Mouse (Mus musculus) hindbrain, postnatal 0 days (tissue): ENCODE results near the gene Cap2. TPM values are rescaled to one million over a fixed set of nuclear protein-coding genes. Genes with fewer than 3 reads are reported as not detected.
A peak's percentile ranks its signal among the peaks of the same experiment; 100 is the strongest.

Experiments used
- ATAC-seq: fragments of 200-750 bp; cut with Nextera tagmentation; 2 replicates; pipeline ENCODE4 v1.8.0; 2017; ENCODE audit warnings: mild to moderate bottlenecking, moderate TSS enrichment, moderate library complexity
- DNase-seq: peaks from one replicate; pipeline ENCODE4 v3.0.0-alpha.2; 2015; ENCODE audit warnings: low spot score
- H3K27ac ChIP-seq: fragments of 300-500 bp; sonication (generic); 2 replicates; pipeline ENCODE4 v1.5.1; 2014; ENCODE audit warnings: mild to moderate bottlenecking
- H3K27me3 ChIP-seq: fragments of 300-500 bp; sonication (generic); 2 replicates; pipeline ENCODE4 v1.6.1; 2014; ENCODE audit warnings: low read length, mixed read lengths; ENCODE audit not compliant: insufficient read depth
- H3K36me3 ChIP-seq: fragments of 300-500 bp; sonication (generic); 2 replicates; pipeline ENCODE4 v1.6.1; 2014; ENCODE audit warnings: low read length, mixed read lengths; ENCODE audit not compliant: insufficient read depth
- H3K4me1 ChIP-seq: fragments of 300-500 bp; sonication (generic); 2 replicates; pipeline ENCODE4 v1.6.1; 2014; ENCODE audit warnings: antibody characterized with exemption, low read length, mixed read lengths; ENCODE audit not compliant: insufficient read depth
- H3K4me2 ChIP-seq: fragments of 300-500 bp; sonication (generic); 2 replicates; pipeline ENCODE4 v1.6.1; 2014; ENCODE audit warnings: low read depth, mild to moderate bottlenecking, low read length, moderate library complexity, mixed read lengths
- H3K4me3 ChIP-seq: fragments of 300-500 bp; sonication (generic); 2 replicates; pipeline ENCODE4 v1.5.1; 2014; ENCODE audit warnings: low read length
- H3K9ac ChIP-seq: fragments of 300-500 bp; sonication (generic); replicated peaks from 2 replicates; pipeline ENCODE4 v1.6.1; 2014; ENCODE audit warnings: mild to moderate bottlenecking, low read length, moderate library complexity, mixed read lengths
- H3K9me3 ChIP-seq: fragments of 300-500 bp; sonication (generic); 2 replicates; pipeline ENCODE4 v1.6.1; 2016; ENCODE audit warnings: low read length, mixed read lengths
- CTCF ChIP-seq: IDR thresholded peaks from 2 replicates; pipeline ENCODE4 v1.5.1; 2016; ENCODE audit warnings: antibody characterized with exemption, control low read depth, low read depth
- WGBS: fragments of 180-500 bp; shearing (Covaris S2); extraction: QIAGEN DNeasy Blood & Tissue Kit; methylation state at CpG from one replicate; pipeline ENCODE4 v1.1.7; 2014; 5-methylcytosine and 5-hydroxymethylcytosine counted together
- polyA plus RNA-seq: library from polyadenylated mRNA; unstranded; fragments of >200 nt; fragmentation: Nextera tagmentation; extraction: Ambion mirVana; gene quantifications from 2 replicates; pipeline ENCODE4 v1.2.1, GENCODE M21; 2015
- total RNA-seq: library from RNA; depleted of rRNA; stranded (reverse); fragments of >200 nt; gene quantifications from 2 replicates; pipeline ENCODE4 v1.2.3, GENCODE M21; 2014

Gene Cap2
- total and polyA plus RNA-seq, 2 experiments from 2014 or later: 9.3 to 16.6 TPM

DNA sequence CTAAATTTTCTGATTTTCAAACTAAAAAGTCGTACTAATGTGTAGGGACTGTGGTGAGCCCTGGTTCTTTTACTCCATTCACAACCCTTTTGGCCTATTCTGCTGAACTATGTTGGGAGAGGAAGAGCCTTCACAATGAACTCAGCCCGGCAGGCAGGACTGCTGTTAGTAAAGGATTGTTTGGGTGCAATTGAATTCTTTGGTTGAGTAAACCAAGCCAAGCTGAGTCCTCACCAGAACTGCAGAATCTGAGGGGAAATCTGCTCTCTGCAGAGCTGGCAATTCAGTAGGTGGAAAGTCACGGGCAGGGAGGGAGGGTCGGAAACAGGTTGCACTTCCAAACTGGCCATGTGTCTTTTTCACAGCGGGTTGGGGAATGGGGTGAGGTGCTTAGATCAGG lies 39.3 kb downstream of the Cap2 start:
- DNase-seq (peak; percentile 44), ATAC-seq (peak; percentile 41)
- Histone ChIP-seq H3K4me1 (no peaks in the 10 kb centered on the region), H3K4me2 (no peak overlapping the region), H3K36me3 (no peaks in the 10 kb centered on the region), H3K9me3 (no peaks in the 10 kb centered on the region), H3K9ac (no peak overlapping the region), H3K4me3 (no peak overlapping the region), H3K27ac (0 out of 2 replicates have a peak overlapping the region, but pooled peaks have one; percentile 7), H3K27me3 (no peaks in the 10 kb centered on the region)
- WGBS: 58% methylated on average over 5 of the region's 5 CpGs
- TF ChIP-seq CTCF: no peak

DNA sequence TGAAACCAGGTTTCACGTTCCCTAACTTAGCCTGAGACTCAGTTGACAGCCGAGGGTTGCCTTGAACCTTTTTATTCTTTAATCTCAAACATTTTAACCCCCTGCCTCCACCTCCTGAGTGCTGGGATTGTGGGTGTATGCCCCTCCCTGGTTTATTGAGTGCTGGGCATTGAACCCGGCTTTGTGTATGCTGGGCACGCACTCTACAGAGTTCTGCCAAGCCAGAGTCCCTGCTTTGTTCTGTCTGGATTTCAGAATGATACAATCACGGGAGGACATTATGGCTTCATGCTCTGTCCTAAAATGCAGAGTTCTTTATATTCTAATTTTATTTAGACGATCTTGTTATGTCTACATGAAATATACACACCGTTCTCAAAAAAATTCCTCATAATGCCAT lies 41.1 kb downstream of the Cap2 start:
- H3K9me3 ChIP-seq: no peaks in the 10 kb centered on the region
- DNase-seq (peak; percentile 64), ATAC-seq (peak; percentile 78)
- peaks cover under 1% of the 10 kb centered on the region; the same call in 1 of the 2 replicates for H3K4me1 ChIP-seq
- no peaks in the 10 kb centered on the region for H3K36me3 ChIP-seq
- TF ChIP-seq CTCF: no peak
- WGBS: 48% methylated on average over 7 of the region's 7 CpGs
- no peaks in the 10 kb centered on the region for H3K27me3 ChIP-seq
- H3K4me2 ChIP-seq: no peak overlapping the region
- no peak overlapping the region for H3K4me3 ChIP-seq
- H3K9ac ChIP-seq: no peak overlapping the region
- H3K27ac ChIP-seq: peak overlapping the region; percentile 32; the same call in 1 of the 2 replicates

DNA sequence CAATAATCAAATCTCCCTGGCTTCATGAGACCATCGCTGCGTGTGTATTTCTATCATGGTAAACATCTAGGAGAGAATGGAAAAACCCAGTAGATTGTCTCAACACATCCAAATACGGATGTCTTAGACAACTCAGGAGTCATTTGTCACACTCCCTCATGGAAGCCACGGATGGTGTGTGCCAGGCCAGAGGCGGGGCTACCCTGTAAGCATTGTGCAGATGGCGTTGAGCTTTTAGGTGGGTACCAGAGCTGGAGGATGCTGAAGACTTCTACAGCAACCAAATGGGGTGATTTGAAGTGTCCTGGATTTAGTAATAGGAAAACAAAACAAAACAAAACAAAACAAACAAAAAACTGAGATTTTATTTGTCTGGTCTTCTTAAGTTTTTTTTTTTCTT lies 43.0 kb downstream of the Cap2 start:
- Histone ChIP-seq H3K4me1 (peaks cover 8% of the 10 kb centered on the region), H3K4me2 (no peak overlapping the region), H3K36me3 (no peaks in the 10 kb centered on the region), H3K27ac (0 out of 2 replicates have a peak overlapping the region, but pooled peaks have one; percentile 54), H3K9ac (no peak overlapping the region), H3K27me3 (no peaks in the 10 kb centered on the region), H3K4me3 (no peak overlapping the region), H3K9me3 (no peaks in the 10 kb centered on the region)
- ATAC-seq (no peak), DNase-seq (no peak)
- WGBS: 34% methylated on average over 6 of the region's 6 CpGs
- TF ChIP-seq CTCF: no peak

DNA sequence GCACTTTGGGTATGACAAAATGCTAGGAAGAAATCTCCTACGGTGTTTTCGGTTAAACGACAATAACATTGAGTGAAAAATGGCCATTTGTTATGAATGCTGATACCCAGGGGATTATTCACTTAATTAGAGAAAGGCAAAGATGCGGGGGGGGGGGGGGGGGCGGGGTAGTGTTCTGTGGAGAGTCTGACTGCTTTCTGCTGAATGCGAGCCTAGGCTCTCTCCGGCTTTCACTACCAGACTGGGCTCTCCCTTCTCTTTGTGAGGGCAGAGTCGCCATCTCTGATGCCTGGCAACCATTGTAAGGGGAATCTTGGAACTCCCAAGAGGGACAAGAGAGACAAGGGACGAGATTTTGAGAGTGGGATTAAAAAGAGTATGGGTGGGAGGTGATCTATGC lies 43.4 kb downstream of the Cap2 start:
- no peak overlapping the region for H3K4me2 ChIP-seq
- WGBS: 16% methylated on average over 9 of the region's 9 CpGs
- no peak for TF ChIP-seq CTCF
- DNase-seq (peak; percentile 27), ATAC-seq (no peak)
- no peaks in the 10 kb centered on the region for H3K27me3 ChIP-seq
- H3K4me1 ChIP-seq: peaks cover 8% of the 10 kb centered on the region
- H3K9me3 ChIP-seq: no peaks in the 10 kb centered on the region
- no peaks in the 10 kb centered on the region for H3K36me3 ChIP-seq
- H3K27ac ChIP-seq: peak overlapping the region; percentile 54; the same call in 1 of the 2 replicates
- H3K4me3 ChIP-seq: no peak overlapping the region
- H3K9ac ChIP-seq: no peak overlapping the region

DNA sequence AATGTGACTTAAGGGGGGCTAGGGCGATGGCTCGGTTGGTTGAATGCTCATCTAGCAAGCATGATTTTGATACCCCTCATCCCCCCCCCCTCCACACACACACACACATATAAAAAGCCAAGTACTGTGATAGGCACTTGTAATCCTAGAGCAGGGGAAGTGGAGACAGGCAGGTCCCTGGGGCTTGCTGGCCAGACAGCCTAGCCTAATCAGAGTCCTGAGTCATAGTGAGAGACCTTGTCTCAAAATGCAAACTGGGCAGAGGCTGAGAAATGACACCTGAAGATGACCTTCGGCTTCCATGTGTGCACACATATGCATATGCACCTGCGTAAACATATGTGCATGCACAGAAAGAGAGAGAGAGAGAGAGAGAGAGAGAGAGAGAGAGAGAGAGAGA lies 45.2 kb downstream of the Cap2 start:
- 92% methylated on average over 4 of the region's 4 CpGs for WGBS
- Histone ChIP-seq H3K27me3 (no peaks in the 10 kb centered on the region), H3K4me3 (no peak overlapping the region), H3K27ac (no peak overlapping the region), H3K4me2 (no peak overlapping the region), H3K4me1 (peaks cover 8% of the 10 kb centered on the region), H3K9ac (no peak overlapping the region), H3K9me3 (no peaks in the 10 kb centered on the region), H3K36me3 (no peaks in the 10 kb centered on the region)
- TF ChIP-seq CTCF: no peak
- DNase-seq: no peak
- ATAC-seq: no peak

DNA sequence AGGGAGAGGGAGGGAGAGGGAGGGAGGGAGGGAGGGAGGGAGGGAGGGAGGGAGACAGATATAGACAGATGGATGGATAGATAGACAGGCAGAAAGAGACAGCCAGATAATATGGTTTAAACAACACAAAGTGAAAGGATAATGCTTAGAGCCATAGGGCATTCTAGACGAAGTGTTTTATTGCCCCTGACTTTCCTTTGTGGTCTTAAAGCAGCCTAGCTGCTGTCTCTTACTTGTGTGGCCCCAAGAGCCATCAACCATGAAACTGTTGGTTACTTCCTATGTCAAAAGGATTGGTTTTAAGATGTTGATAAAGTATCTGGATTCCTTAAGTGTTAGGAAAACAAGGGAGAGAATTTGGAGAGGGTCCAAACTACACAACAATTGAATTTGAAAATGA lies 45.6 kb downstream of the Cap2 start:
- Histone ChIP-seq H3K27me3 (no peaks in the 10 kb centered on the region), H3K4me3 (no peak overlapping the region), H3K9ac (no peak overlapping the region), H3K9me3 (no peaks in the 10 kb centered on the region), H3K36me3 (no peaks in the 10 kb centered on the region), H3K4me1 (peaks cover 8% of the 10 kb centered on the region), H3K27ac (no peak overlapping the region), H3K4me2 (no peak overlapping the region)
- ATAC-seq (no peak), DNase-seq (no peak)
- 33% methylated on average over 1 of the region's 1 CpGs for WGBS
- no peak for TF ChIP-seq CTCF

DNA sequence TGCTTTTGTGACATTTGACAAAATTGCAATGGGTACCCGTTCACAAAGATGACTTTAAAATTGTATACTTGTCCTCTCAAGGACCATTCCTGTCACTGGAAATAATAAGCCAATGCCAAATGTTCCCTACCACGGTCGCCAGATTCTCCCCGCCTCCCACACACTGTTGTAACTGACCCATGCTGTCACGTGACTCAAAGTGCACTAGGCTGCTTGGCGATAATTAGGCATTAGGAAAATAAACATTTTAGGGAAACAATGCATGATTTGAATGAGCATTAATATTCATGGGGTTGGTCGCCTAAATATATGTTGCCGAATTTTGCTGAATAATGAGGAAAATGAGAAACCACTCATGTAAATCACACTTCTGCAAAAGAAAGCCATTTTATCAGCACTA lies 46.5 kb downstream of the Cap2 start:
- Histone ChIP-seq H3K27me3 (no peaks in the 10 kb centered on the region), H3K9me3 (no peaks in the 10 kb centered on the region), H3K4me1 (peaks cover 8% of the 10 kb centered on the region), H3K9ac (no peak overlapping the region), H3K27ac (no peak overlapping the region; the same call in 1 of the 2 replicates), H3K36me3 (no peaks in the 10 kb centered on the region), H3K4me2 (no peak overlapping the region), H3K4me3 (no peak overlapping the region)
- ATAC-seq (no peak), DNase-seq (no peak)
- 52% methylated on average over 8 of the region's 8 CpGs for WGBS
- no peak for TF ChIP-seq CTCF
